In the genomic region with DNA sequence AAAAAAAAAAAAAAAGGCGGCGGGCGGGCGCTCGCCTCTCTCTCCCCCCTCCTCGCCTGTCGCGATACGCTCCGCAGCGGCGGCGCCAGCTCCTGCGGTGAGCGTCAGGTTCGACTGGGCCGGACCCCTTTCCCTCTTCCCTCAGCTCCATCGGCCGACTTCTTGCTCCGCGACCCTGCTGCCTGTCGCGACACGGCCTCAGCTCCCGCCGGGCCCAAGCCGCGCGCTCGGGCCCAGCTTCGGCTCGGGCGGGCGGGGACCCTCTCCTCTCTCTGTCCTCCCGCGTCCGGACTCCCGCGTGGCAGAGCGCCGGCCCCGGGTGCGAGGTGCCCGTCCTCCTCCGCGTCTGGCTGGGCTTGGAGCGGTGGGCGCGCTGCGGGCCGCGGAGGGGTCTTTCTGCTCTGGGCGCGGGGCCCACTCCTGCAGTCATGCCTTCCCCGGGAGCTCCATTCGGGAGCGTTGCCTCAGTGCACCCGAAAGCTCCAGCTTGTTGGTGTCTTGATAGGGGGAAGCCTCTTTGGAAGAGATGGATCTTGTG, we compare ENCODE assay signal across 8 mouse cellular contexts. TPM values are rescaled to one million over a fixed set of nuclear protein-coding genes. Genes with fewer than 3 reads are reported as not detected.
DNase-seq lines count a peak whose midpoint lies in the region; ATAC-seq lines count a peak whose summit lies in the region.

No protein-coding gene starts in this region.

- H3K36me3 ChIP-seq in intestine, embryonic 14.5 days (ENCODE audit: control insufficient read depth, insufficient read depth, low read length), result peaks cover 27% of the 10 kb centered on the region
- peaks cover 5% of the 10 kb centered on the region for H3K36me3 ChIP-seq in midbrain, embryonic 16.5 days (ENCODE audit: control insufficient read depth, insufficient read depth, low read length)

- H3K4me1 ChIP-seq in intestine, embryonic 14.5 days (replicated peaks; ENCODE audit: control insufficient read depth, insufficient read depth, low read length), result peaks cover 29% of the 10 kb centered on the region
- peaks cover 37% of the 10 kb centered on the region for H3K4me1 ChIP-seq in midbrain, embryonic 16.5 days (ENCODE audit: control insufficient read depth, insufficient read depth, low read length)

- no peaks in the 10 kb centered on the region for H3K27me3 ChIP-seq in intestine, embryonic 14.5 days (replicated peaks; ENCODE audit: control insufficient read depth, insufficient read depth, low read length)
- no peaks in the 10 kb centered on the region for H3K27me3 ChIP-seq in midbrain, embryonic 16.5 days (ENCODE audit: control insufficient read depth, insufficient read depth, low read depth, low read length)

- peak overlapping the region; percentile 88 for H3K4me3 ChIP-seq in intestine, embryonic 14.5 days (ENCODE audit: low read depth, low read length)
- peak overlapping the region; percentile 95 for H3K4me3 ChIP-seq in midbrain, embryonic 16.5 days (ENCODE audit: low read depth, low read length)

- H3K9me3 ChIP-seq in intestine, embryonic 14.5 days (ENCODE audit: control insufficient read depth, low read length), result no peaks in the 10 kb centered on the region
- H3K9me3 ChIP-seq in midbrain, embryonic 16.5 days (replicated peaks; ENCODE audit: control insufficient read depth, low read length, poor library complexity, severe bottlenecking), result no peaks in the 10 kb centered on the region

- DNase-seq in embryo, embryonic 10.5 days (ENCODE audit: low spot score), result peak; percentile 20
- DNase-seq in embryo, embryonic 9.5 days (ENCODE audit: extremely low spot score), result no peak
- peak; percentile 41 for DNase-seq in right cerebral cortex, postnatal 14 days
- no peak for DNase-seq in right cerebral cortex, postnatal 36 days (ENCODE audit: low spot score in 2 of 2)
- no peak for DNase-seq in intestine, embryonic 14.5 days (ENCODE audit: low spot score)
- DNase-seq in Muller cell, postnatal 12 days (ENCODE audit: inconsistent ontology term), result no peak
- DNase-seq in thymus, postnatal 4 days, result no peak

- H3K27ac ChIP-seq in intestine, embryonic 14.5 days (ENCODE audit: low read depth), result peak overlapping the region; percentile 98
- peak overlapping the region; percentile 94 for H3K27ac ChIP-seq in midbrain, embryonic 16.5 days (ENCODE audit: low read length)

- ATAC-seq in intestine, embryonic 14.5 days (replicated peaks; ENCODE audit: low FRiP score, low TSS enrichment, low read depth), result peak; percentile 0; the same call in 1 of the 2 replicates
- ATAC-seq in midbrain, embryonic 16.5 days, result peak; percentile 6

- H3K4me2 ChIP-seq in intestine, embryonic 14.5 days (ENCODE audit: low read length), result peak overlapping the region; percentile 88
- peak overlapping the region; percentile 76 for H3K4me2 ChIP-seq in midbrain, embryonic 16.5 days (ENCODE audit: low read length)

- H3K9ac ChIP-seq in intestine, embryonic 14.5 days (ENCODE audit: low read length), result peak overlapping the region; percentile 97
- peak overlapping the region; percentile 96 for H3K9ac ChIP-seq in midbrain, embryonic 16.5 days (ENCODE audit: low read depth, low read length)

- 0% methylated on average over 54 of the region's 58 CpGs for WGBS in intestine, embryonic 14.5 days
- 0% methylated on average over 53 of the region's 58 CpGs for WGBS in midbrain, embryonic 16.5 days

RNA-seq across cellular contexts. Expression of a gene that starts 0.5 kb away (rescaled TPM):
- 65.7 and 71.7 TPM in 2 replicates for polyA plus RNA-seq in intestine, embryonic 14.5 days (2014; fragmentation: Nextera tagmentation; extraction: Ambion mirVana)
- polyA plus RNA-seq in midbrain, embryonic 16.5 days (2015; fragmentation: Nextera tagmentation; extraction: Ambion mirVana), result 37.4 and 38.9 TPM in 2 replicates

RNA-seq across cellular contexts. Expression of a gene that starts 15.8 kb away (rescaled TPM):
- polyA plus RNA-seq in intestine, embryonic 14.5 days (2014; fragmentation: Nextera tagmentation; extraction: Ambion mirVana), result 94.8 and 109 TPM in 2 replicates
- polyA plus RNA-seq in midbrain, embryonic 16.5 days (2015; fragmentation: Nextera tagmentation; extraction: Ambion mirVana), result 86.7 and 89.1 TPM in 2 replicates

RNA-seq across cellular contexts. Expression of a gene that starts 15.8 kb away (rescaled TPM):
- 19.1 and 23.4 TPM in 2 replicates for polyA plus RNA-seq in intestine, embryonic 14.5 days (2014; fragmentation: Nextera tagmentation; extraction: Ambion mirVana)
- 31.8 and 37.2 TPM in 2 replicates for polyA plus RNA-seq in midbrain, embryonic 16.5 days (2015; fragmentation: Nextera tagmentation; extraction: Ambion mirVana)

RNA-seq across cellular contexts. Expression of a gene that starts 20.1 kb away (rescaled TPM):
- polyA plus RNA-seq in intestine, embryonic 14.5 days (2014; fragmentation: Nextera tagmentation; extraction: Ambion mirVana), result 13.1 and 13.4 TPM in 2 replicates
- polyA plus RNA-seq in midbrain, embryonic 16.5 days (2015; fragmentation: Nextera tagmentation; extraction: Ambion mirVana), result 12.6 and 13.2 TPM in 2 replicates

RNA-seq across cellular contexts. Expression of a gene that starts 28.4 kb away (rescaled TPM):
- polyA plus RNA-seq in intestine, embryonic 14.5 days (2014; fragmentation: Nextera tagmentation; extraction: Ambion mirVana), result 577 and 640 TPM in 2 replicates
- 375 and 400 TPM in 2 replicates for polyA plus RNA-seq in midbrain, embryonic 16.5 days (2015; fragmentation: Nextera tagmentation; extraction: Ambion mirVana)

Comparison
In these comparisons a context has a peak if more than half of its experiments do, and no peak if none do; other contexts are left out.
1. DNase-seq: peak in embryo, embryonic 10.5 days (single experiment) and right cerebral cortex, postnatal 14 days (single experiment); none in embryo, embryonic 9.5 days (single experiment), right cerebral cortex, postnatal 36 days (0 of 2), intestine, embryonic 14.5 days (single experiment), Muller cell, postnatal 12 days (single experiment) and thymus, postnatal 4 days (single experiment).